Mouse (Mus musculus) ES-E14 (cell line): Measurements from ENCODE around the gene Nuak1.

Experiments
- CHD2 ChIP-seq: IDR thresholded peaks from 2 replicates; pipeline ENCODE4 v1.6.1; 2014; ENCODE audit warnings: mild to moderate bottlenecking, low read depth, low read length, inconsistent platforms
- HCFC1 ChIP-seq: IDR thresholded peaks from 2 replicates; pipeline ENCODE4 v1.6.1; 2012; ENCODE audit warnings: low read length, inconsistent platforms, borderline replicate concordance; ENCODE audit not compliant: insufficient read depth
- ZC3H11A ChIP-seq: IDR thresholded peaks from 2 replicates; pipeline ENCODE4 v1.6.1; 2012; ENCODE audit warnings: low read depth, mild to moderate bottlenecking, inconsistent platforms, low read length, borderline replicate concordance
- ZNF384 ChIP-seq: IDR thresholded peaks from 2 replicates; pipeline ENCODE4 v1.6.1; 2012; ENCODE audit warnings: low read depth, low read length, inconsistent platforms

- TF ChIP-seq CHD2: no peak
- TF ChIP-seq HCFC1: no peak
- no peak for TF ChIP-seq ZNF384
- TF ChIP-seq ZC3H11A: no peak
Measured at GRCm38 (mm10) chr10:84435930-84436329, 4.5 kb downstream of the Nuak1 start.
